Mouse (Mus musculus): ENCODE results near the gene Tnn.

Tnn gene

DNA sequence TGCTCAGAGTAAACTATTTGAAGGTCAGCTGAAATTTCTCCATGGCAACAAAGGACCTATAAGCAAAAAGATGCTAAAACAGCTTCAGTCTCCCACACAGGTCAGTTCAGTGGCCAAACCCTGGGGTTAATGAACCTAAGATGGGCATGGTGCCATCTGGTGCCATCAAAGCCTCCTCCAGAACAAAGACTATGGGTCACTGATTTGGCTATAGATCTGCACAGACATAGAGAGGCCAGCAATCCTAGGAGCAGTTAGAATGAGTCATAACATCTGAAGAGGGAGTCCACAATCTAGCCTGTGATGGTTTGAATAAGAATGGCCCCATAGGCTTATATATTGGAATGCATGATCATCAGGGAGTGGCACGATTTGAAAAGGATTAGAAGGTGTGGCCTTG is 69.1 kb downstream of the Tnn start:
- no peak for DNase-seq (ENCODE audit: extremely low spot score, low read depth, low spot score)

DNA sequence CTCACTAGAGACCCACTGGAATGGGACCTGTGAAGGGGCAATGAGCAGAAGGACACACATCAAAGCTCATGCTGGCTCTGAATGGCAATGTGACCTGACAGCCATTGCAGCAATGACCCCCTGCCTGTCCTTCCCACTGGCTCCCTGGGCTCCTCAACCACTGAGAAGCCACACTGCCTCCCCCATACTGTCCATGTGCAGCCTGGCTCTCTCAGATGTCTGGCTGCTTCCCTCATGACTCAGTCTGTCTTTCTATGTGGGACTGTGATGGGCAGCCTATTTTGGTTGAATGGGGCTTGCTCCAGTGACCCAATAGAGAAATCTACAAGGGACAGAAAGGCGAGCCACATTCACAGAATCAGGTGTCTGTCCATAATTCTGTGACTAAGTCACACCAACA is 70.7 kb downstream of the Tnn start:
- DNase-seq (ENCODE audit: extremely low spot score, low read depth, low spot score), result no peak

DNA sequence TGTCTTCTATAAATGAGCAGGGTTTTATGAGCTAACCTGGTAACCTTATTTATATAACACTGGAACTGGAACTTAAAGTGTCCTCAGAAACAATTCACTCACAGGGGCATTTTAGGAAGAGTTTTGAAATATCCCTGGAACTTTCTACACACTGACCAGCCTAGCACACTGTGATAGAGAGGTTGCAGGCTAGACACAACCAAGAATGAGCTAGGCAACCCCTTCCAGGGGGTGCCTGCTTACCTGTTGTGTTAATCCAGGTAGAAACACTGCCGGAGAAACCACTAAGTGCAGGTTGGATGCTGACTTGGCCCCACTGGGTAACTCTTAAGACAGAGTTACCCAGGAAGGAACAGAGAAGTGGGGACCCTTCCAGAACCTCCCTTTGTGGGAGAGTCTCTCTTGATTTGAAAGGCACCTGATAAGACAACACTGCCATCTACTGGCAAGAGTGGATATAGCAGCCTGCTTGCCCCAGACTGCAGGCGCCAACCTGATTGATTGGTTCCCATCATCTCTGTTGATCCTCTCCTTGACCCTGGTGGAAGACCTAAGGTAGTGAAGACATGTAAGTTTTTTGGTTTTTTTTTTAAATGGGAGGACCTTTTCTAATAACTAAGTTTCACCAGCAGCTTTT is 72.5 kb downstream of the Tnn start:
- DNase-seq (ENCODE audit: extremely low spot score, low read depth, low spot score), result peak; percentile 75

DNA sequence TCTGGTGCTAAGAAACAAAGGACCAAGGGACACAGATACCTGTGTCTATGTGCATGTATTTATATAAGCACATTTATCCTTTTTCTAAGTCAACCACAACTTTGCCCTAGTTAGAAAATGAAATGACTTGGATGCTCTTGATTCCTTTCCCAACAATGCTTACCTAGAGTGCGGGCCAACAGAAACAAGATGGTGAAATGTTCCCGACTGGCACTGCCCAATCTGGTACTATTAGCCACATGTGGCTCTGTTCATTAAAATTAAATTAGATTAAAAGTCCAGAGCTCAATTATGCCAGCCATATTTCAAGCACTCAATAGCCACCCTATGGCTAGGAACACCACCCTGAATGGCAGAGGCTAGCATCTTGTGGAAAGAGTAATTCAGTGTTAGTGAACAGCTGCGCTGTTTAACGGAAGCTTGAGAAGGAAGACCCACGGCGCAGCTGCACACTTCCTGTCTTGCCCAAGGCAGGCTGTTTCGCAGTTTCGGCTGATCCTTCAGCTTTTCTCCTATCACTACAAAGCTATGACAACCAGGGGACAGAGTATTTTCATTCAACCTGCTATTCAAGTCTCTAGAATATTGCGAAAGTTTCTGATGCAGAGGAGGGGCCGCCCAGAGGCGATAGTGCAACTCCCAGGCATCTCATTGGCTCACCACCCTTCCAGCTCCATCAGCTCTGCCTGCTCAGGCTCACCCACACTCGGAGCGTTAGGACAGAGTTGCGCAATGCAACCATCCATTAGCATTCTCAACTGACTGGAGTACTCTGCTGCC is 74.3 kb downstream of the Tnn start:
- no peak for DNase-seq (ENCODE audit: extremely low spot score, low read depth, low spot score)

DNA sequence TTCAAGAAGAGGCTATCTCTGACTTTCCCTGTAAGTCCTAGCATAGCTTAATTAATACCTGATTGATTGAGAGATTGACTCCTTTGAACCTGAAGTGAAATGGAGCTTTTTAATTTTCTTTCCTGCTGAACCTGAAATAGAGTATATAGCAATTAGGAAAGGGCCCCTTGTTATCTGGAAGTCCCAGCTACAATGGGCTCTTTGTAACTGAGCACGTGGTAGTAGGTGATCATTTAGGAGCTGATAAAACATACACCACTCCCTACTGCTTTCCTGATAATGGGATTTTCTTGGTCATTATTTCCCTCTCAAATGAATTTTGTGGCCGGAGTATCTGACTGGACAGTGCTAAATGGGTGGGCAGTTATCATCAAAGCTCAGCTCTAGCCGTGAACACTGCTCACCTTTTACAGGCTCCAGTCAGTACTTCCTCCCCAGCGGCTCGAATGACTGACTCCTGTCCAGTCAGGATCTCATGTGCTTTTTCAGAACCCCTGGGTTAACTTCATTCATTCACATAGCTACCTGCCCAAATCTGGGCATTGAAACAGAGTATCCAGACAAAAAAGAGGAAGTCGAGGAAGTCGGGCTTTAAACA is 88.7 kb downstream of the Tnn start:
- no peak for DNase-seq (ENCODE audit: extremely low spot score, low read depth, low spot score)

DNA sequence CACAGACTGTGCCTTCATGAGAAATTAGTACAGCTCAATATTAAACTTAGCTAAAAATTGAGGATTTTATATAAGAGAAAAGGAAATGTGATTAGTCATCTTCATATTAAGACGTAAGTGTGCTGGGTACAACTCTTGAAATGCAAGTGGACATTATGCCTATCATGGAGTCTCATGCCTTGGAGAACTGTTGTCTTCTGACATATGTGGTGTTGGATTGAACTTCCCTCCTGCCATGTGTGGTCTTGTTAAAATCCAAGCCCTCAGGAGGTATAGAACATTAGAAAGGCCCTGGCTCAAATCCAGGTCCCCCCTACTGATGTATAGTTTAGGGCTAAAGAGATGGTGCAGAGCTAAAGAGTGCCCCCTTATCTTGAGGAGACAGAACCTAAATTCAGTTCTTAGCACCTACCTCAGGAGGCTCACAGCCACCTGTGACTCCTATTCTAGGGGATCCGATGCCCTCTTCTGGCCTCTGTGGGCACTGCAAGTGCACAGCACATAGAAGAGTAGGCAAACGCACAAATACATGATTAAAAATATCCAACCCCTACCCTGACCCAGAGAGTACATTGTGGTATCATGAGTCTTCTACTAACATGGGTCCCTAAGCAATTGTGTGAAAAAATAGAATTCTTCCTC is 91.5 kb downstream of the Tnn start:
- DNase-seq (ENCODE audit: extremely low spot score, low read depth, low spot score), result no peak

DNA sequence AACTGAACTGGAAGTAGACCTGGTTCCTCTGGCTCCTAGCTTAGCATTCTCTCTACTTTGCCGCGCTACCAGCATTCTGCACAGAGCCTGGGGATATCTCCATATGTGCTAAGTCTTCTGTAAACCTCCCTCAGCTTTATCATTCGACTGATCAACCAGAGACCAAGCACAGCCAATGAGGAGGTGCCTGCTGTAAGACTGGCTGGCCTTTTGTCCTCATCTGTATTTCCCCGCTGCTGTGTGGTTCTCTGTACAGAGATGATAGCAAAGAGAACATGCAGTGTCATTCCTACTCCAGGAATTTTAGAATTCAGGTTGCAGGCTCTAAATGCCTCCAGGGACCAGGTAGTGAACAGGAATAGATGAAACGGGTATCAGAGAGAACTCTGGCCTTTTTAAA is 92.1 kb downstream of the Tnn start:
- no peak for DNase-seq (ENCODE audit: extremely low spot score, low read depth, low spot score)

DNA sequence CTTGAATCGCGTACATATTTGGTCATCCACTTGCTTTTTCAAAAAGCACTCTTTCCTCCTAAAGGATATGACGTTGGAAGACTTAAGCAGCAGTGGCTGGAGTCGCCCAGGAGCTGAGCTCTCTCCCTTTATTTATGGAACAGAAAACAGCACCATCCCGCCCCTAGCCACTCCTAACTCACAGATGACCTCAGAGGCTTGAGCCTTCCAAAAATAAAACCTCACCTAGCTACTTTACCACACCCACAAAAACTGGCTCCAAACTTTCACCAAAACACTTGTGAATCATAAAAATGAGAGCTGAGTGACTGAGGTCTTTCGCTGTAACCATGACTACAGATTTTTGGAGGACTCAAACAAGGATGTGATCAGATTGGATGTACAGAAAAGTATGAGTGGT is 92.8 kb downstream of the Tnn start:
- DNase-seq (ENCODE audit: extremely low spot score, low read depth, low spot score), result no peak

DNA sequence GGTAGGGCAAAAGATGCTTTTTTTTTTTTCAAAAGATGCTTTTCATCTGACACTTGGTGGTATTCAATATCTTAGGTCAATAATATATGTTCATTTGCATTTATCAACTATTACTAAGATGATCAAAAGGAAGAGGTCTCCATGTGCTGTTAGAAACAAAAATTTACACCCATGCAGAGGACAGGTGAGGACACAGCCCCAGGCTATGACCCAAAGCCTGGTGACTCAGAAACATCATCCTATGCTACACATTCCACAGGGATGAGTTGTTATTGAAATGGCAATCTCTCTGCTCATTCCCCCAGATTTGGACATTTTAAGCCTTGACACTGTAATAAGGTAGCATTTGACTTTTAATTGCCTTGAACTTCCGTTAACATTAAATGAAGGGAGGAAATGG is 93.5 kb downstream of the Tnn start:
- DNase-seq (ENCODE audit: extremely low spot score, low read depth, low spot score), result no peak

DNA sequence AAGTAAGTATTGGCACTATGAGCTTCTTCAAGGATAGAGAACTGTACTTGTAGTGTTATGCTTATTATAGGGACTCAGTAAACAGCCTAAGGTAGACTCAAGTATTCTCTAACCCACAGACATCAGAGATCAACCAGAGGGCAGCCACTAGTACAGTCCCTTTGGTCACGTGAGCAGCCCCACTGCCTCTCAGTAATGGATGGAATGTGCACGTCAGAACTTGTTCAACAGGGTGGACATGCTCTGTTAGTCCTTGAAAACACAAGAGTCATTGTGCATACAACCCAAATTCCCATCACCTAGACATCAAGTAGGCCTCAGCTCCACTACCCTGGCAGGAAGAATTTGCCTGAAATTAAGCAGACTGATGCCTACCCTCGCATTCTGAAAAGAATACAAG is 95.7 kb downstream of the Tnn start:
- DNase-seq (ENCODE audit: extremely low spot score, low read depth, low spot score), result no peak

DNA sequence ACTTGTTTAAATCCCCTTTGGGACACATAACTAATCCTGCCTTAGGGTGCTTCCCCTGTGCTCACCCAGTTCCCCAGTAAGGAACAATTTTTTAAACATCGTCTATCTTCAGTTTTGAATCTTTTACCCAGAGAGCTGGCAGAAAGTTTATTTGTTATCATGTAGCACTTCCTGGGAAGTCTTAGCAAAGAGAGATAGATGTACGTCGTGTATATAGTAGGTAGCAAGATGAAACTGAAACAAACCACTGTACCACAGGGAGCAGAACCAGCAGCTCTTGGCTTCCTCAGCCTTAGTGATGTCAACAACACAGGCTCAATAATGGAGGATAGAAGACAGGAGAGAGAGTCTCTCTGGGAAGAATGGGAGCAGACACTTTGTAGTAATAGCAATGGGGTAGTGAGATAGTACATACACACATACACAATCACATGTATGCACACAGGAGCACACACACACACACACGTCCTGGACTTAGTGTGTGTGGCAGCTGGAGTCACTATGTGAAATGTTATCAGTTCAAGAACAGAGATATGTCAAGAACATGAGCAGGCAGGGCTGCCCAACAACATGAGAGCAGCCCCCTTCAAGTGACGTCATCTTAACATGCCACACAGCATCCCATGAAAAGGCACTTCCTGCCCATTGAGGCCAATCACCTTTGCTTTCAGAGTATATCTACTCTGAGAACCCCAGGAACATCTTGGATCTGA is 98.9 kb downstream of the Tnn start:
- no peak for DNase-seq (ENCODE audit: extremely low spot score, low read depth, low spot score)

DNA sequence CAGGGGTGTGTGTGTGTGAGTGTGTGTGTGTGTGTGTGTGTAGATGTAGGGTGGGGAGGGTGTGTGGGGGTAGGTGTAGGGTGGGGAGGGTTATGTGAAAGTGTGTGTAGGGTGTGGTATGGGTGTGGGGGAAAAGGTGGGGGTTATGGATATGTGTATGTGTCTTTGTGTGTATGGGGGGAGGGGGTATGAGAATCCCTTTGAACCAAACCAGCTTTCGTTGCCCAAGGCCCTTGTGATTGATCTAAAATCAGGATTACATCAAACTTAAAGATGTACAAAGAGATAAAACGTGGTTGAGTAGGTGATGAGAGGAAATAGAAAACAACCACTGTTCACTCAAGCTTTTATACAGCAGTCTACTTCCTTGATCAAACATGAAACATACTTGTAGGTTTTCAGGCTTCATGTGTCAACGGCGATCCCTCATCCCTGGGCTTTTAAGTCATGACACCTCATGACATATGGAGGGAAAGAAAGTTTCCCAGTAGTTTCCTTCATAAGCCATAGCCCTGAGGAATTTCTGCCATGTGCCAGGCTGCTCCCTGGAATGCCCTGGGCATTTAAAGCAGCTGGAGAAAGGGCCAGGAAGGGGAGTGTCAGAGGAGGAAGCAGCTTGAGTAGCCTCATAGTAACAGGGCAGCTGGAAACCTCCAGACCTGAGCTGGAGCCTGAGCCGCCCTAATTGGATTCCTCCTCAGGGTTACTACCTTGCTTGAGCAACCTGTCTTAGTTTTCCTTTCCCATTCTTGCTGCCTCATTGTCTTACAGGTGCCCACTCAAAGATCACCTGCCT is 99.7 kb downstream of the Tnn start:
- no peak for DNase-seq (ENCODE audit: extremely low spot score, low read depth, low spot score)

DNA sequence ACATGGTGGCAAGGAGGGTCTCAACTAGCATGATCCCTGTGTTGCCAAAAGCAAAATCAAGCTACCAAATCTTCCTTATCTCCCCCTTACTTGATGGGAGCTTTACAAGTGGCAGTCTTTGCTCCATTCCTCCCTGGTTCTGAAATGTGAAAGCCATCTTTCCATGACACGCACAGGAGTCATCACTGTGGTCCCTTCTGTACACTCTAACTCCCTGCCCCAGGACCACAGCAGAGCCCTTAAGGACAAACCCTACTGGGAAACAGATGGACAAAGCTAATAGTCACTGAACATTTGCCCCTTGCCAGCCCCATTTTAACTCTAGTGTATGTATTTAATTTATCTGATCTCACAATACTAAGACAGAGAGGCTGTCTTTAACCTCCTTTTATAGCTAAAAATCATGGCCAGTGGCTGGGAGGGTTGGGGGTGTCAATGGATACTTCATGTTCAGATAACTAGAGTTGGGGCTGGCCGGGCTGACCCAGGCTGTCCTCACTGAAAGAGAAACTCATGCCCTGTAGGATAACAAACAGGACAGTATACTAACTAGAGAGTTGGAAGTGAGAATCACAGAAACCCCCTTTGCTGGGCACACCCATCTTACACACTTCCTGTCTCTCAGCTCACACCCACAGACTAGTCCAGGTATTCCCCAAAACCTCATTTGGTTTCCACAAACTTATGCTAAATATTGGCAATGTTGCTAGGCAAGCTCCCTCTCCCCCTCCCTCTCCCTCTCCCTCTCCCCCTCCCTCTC is 100.6 kb downstream of the Tnn start:
- DNase-seq (ENCODE audit: extremely low spot score, low read depth, low spot score), result no peak

DNA sequence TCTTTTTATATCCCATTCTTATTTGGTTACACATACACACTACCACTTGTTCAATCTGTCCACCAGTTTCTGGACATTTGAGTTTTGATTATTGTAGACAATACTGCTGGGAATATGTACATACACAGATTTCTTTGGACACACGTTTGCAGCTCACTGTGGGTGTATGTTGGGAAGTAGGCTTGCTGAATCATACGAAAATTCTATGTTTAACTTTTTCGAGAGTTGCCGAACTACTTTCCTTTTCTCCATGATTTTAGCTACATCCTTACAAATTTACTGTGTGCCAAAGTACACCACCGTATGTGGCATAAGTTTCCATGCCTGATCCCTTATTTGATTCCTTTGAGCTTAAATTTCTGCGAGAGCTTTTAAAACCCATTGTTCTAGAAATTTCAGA is 102.5 kb downstream of the Tnn start:
- DNase-seq (ENCODE audit: extremely low spot score, low read depth, low spot score), result no peak

DNA sequence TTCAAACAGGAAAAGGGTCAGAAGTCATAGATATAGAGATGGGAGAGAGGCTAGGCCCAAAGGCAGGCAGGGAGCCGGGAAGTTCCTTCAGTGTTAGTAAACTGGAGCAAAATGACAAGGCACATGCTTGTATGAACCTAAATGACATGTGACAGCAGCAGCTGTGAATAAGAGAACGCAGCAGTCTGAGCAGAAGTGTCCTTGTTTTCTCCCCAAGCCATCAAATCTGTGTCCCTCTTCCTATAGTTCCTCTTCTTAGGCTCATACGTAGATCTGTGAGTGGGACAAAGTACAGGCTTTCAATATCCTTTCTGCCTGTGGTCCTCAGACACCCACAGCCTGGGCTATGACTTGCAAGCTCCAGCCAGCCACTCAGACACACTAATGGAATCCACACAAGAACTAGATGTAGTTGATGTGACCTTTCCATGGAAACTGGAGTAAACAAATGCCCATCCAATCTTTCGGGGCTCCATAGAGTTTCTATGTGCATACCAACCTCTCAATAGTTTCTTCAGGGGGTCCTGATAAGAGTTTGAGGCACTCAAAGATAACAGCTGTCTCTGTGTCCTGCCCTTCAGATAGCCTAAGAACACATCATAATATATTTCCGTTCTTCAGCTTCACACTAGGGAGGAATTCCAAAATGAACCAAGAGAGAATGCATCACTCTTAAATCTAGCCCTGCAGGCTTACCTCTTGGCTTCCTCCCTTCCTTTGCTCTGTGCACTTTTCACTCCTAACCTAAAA is 104.1 kb downstream of the Tnn start:
- no peak for DNase-seq (ENCODE audit: extremely low spot score, low read depth, low spot score)

DNA sequence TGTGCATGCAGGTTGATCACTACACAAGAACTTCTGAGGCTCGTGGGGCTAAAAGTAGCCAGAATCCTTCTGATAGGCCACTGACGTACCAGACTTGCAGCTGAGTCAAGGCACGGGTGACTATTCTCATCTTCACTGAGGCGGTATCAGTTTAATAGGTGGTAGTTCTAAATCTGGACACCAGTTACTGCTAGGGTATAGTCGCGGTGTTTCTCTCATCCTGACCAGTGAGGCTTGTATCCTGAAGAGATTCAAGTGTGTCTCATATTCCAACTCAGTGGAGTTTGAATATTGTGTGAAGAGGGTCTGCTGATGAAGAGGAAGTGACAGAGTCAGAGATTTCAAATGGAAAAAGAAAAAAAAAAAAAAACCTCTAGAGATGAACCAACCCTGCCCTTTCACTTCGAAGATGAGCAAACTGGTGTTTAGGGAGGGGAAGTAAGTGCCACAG is 105.9 kb downstream of the Tnn start:
- no peak for DNase-seq (ENCODE audit: extremely low spot score, low read depth, low spot score)

DNA sequence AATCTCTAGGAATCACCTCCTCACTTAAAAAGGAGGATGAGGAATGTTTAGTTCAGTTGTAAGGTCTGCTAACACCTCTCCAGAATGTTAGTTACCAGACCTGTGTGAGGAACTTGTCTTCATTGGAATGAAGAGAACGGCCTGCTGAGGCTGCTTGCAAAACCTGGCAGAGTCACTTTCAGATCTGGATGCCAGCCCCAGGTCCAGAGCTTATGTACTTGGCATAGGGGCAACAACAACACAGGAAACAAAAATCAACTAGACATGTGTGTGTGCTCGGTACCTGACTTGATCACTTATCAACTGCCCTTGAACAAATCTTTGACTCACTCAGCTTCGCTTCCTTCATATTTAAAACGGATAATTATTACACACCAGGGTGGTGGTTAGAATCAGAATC is 106.6 kb downstream of the Tnn start:
- no peak for DNase-seq (ENCODE audit: extremely low spot score, low read depth, low spot score)

DNA sequence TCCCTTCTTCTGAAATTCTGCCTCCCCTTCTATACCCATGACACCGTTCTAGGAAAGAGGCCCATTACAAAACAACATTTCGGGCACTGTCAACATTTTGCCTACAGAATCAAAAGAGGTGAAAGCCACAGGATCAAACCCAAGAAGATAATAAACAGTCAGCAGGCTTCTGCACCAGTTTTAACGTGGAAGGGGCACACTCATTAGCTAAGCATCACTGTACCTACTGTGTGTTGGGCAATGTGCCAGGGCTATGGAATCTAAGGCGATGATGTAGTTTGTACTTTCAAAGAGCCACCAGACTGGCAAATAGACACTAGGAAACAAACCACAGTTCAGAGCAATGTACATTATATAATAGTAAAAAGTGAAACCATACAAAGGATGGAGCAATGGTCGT is 107.4 kb downstream of the Tnn start:
- no peak for DNase-seq (ENCODE audit: extremely low spot score, low read depth, low spot score)

DNA sequence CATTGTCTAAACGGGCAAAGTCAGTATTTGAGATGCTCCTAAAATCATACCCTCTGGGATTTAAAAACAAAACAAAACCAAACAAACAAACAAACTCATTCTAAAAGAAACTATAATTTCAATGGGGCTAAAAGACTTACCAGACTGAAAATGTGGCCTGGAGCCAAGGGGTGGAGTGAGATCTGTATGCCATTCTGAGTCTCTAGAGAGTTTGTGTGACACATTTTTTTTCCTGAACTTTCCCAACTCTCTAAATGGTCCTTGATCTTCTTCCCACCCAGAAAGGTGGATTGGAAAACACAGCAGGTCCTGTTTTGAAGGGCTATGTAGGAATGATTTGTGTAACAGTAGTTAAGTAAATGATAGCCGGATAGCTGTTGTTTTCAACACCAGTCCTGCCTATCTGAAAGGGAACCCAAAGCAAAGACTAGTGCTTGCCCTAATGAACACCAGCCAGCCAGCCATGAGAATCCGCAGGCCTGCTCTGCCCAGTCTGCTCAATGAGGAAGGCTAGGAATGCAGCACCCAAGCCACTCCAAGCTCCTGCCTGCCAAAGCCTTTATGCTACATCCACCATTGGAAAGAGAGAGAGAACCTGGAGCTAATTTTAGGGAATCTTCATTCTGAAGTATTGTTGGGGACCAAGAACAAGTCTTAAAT is 108.2 kb downstream of the Tnn start:
- no peak for DNase-seq (ENCODE audit: extremely low spot score, low read depth, low spot score)
